Mouse (Mus musculus) CH12.LX (cell line): ENCODE data around the gene Sema7a. TPM values are rescaled to one million over a fixed set of nuclear protein-coding genes. Genes with fewer than 3 reads are reported as not detected.
A peak's percentile ranks its signal among the peaks of the same experiment; 100 is the strongest.

ENCODE experiments used
- DNase-seq: peaks from one replicate; pipeline ENCODE4 v3.0.0-alpha.2; 2013; ENCODE audit errors: extremely low read depth
- H3K27ac ChIP-seq: 2 replicates; pipeline ENCODE4 v1.5.1; 2012; ENCODE audit warnings: low read depth, mild to moderate bottlenecking, control low read depth, moderate library complexity; ENCODE audit not compliant: insufficient read depth
- H3K27me3 ChIP-seq: replicated peaks from 2 replicates; pipeline ENCODE3; 2012; ENCODE audit warnings: inconsistent platforms
- H3K36me3 ChIP-seq, 2 experiments: replicated peaks in 1 of 2; 2 replicates each; pipeline versions ENCODE3 to v1.6.1; 2012; ENCODE audit warnings: inconsistent platforms in 1 of 2, low read length in 1 of 2, mild to moderate bottlenecking in 1 of 2, mixed read lengths in 1 of 2, moderate library complexity in 1 of 2; ENCODE audit not compliant: control insufficient read depth in 1 of 2, insufficient read depth in 1 of 2
- H3K4me1 ChIP-seq, 2 experiments: 2 replicates each; pipeline ENCODE4 v1.6.1; 2012; ENCODE audit warnings: inconsistent platforms in 1 of 2, moderate library complexity in 1 of 2; ENCODE audit not compliant: insufficient read depth in 2 of 2, control insufficient read depth in 1 of 2
- H3K4me2 ChIP-seq: 2 replicates; pipeline ENCODE4 v1.6.1; 2012; ENCODE audit warnings: low read depth, mild to moderate bottlenecking, control low read depth; ENCODE audit not compliant: poor library complexity, insufficient read depth, severe bottlenecking
- H3K4me3 ChIP-seq, 3 experiments: fragments of 150-350 bp in 1 of 3; sonication (generic) in 1 of 3; replicated peaks in 1 of 3; 2 replicates each; pipeline versions ENCODE3 to v1.5.1; 2011 to 2012; ENCODE audit warnings: low read depth in 2 of 3, low read length in 2 of 3, mild to moderate bottlenecking in 2 of 3, moderate library complexity in 2 of 3, control low read depth in 1 of 3, improper control_type of control experiment in 1 of 3, inconsistent platforms in 1 of 3, mixed read lengths in 1 of 3; ENCODE audit not compliant: poor library complexity in 1 of 3
- H3K79me2 ChIP-seq: replicated peaks from 2 replicates; pipeline ENCODE4 v1.6.1; 2012; ENCODE audit warnings: mild to moderate bottlenecking, moderate library complexity; ENCODE audit not compliant: control insufficient read depth, poor library complexity, insufficient read depth, severe bottlenecking; ENCODE audit errors: extremely low read depth
- H3K9ac ChIP-seq: 2 replicates; pipeline ENCODE4 v1.6.1; 2012; ENCODE audit warnings: low read depth, mild to moderate bottlenecking, control low read depth, moderate library complexity; ENCODE audit not compliant: insufficient read depth
- H3K9me3 ChIP-seq: replicated peaks from 2 replicates; pipeline ENCODE3; 2012; ENCODE audit warnings: low read length, inconsistent platforms, mixed read lengths
- BHLHE40 ChIP-seq: IDR thresholded peaks from 2 replicates; pipeline ENCODE4 v1.6.1; 2011; ENCODE audit warnings: mild to moderate bottlenecking, low read depth, low read length, improper control_type of control experiment
- CHD1 ChIP-seq: IDR thresholded peaks from 2 replicates; pipeline ENCODE4 v1.6.1; 2012; ENCODE audit warnings: low read depth, low read length, improper control_type of control experiment, inconsistent platforms
- CHD2 ChIP-seq: IDR thresholded peaks from 2 replicates; pipeline ENCODE4 v1.6.1; 2011; ENCODE audit warnings: low read length, improper control_type of control experiment
- CTCF ChIP-seq, 2 experiments: IDR thresholded peaks in 1 of 2; conservative IDR thresholded peaks in 1 of 2; 2 replicates each; pipeline ENCODE4 v1.5.1; 2011 to 2012; ENCODE audit warnings: low read depth in 2 of 2, low read length in 2 of 2, improper control_type of control experiment in 1 of 2, inconsistent platforms in 1 of 2, mild to moderate bottlenecking in 1 of 2, moderate library complexity in 1 of 2
- E2F4 ChIP-seq: IDR thresholded peaks from 2 replicates; pipeline ENCODE4 v1.6.1; 2011; ENCODE audit warnings: low read depth, low read length, improper control_type of control experiment; ENCODE audit not compliant: insufficient replicate concordance
- ELF1 ChIP-seq: IDR thresholded peaks from 2 replicates; pipeline ENCODE4 v1.6.1; 2014; ENCODE audit warnings: low read depth, mild to moderate bottlenecking, inconsistent platforms, low read length, improper control_type of control experiment
- EP300 ChIP-seq: IDR thresholded peaks from 2 replicates; pipeline ENCODE4 v1.6.1; 2011; ENCODE audit warnings: low read length, improper control_type of control experiment
- ETS1 ChIP-seq: conservative IDR thresholded peaks from 2 replicates; pipeline ENCODE4 v1.6.1; 2012; ENCODE audit warnings: low read depth, mild to moderate bottlenecking, inconsistent platforms, low read length, improper control_type of control experiment, moderate library complexity
- GABPA ChIP-seq: IDR thresholded peaks from 2 replicates; pipeline ENCODE4 v1.6.1; 2012; ENCODE audit warnings: low read depth, low read length, improper control_type of control experiment, inconsistent platforms; ENCODE audit not compliant: insufficient replicate concordance
- HCFC1 ChIP-seq: IDR thresholded peaks from 2 replicates; pipeline ENCODE4 v1.6.1; 2012; ENCODE audit warnings: low read depth, mild to moderate bottlenecking, inconsistent platforms, low read length, improper control_type of control experiment
- IRF4 ChIP-seq: IDR thresholded peaks from 2 replicates; pipeline ENCODE4 v1.6.1; 2014; ENCODE audit warnings: low read depth, mild to moderate bottlenecking, inconsistent platforms, low read length, improper control_type of control experiment
- JUN ChIP-seq: IDR thresholded peaks from 2 replicates; pipeline ENCODE4 v1.6.1; 2011; ENCODE audit warnings: low read depth, mild to moderate bottlenecking, low read length, improper control_type of control experiment, moderate library complexity; ENCODE audit not compliant: insufficient read depth
- KAT2A ChIP-seq: IDR thresholded peaks from 2 replicates; pipeline ENCODE4 v1.6.1; 2012; ENCODE audit warnings: low read length, improper control_type of control experiment, inconsistent platforms; ENCODE audit not compliant: insufficient replicate concordance
- MAFK ChIP-seq: IDR thresholded peaks from 2 replicates; pipeline ENCODE4 v1.6.1; 2011; ENCODE audit warnings: low read length, improper control_type of control experiment; ENCODE audit not compliant: insufficient replicate concordance
- MAX ChIP-seq: IDR thresholded peaks from 2 replicates; pipeline ENCODE4 v1.6.1; 2011; ENCODE audit warnings: low read length, improper control_type of control experiment
- MXI1 ChIP-seq: IDR thresholded peaks from 2 replicates; pipeline ENCODE4 v1.6.1; 2011; ENCODE audit warnings: mild to moderate bottlenecking, low read depth, low read length, improper control_type of control experiment
- MYC ChIP-seq: IDR thresholded peaks from 2 replicates; pipeline ENCODE4 v1.6.1; 2011; ENCODE audit warnings: low read depth, mild to moderate bottlenecking, improper control_type of control experiment, low read length
- NELFE ChIP-seq: IDR thresholded peaks from 2 replicates; pipeline ENCODE4 v1.6.1; 2011; ENCODE audit warnings: low read depth, low read length, improper control_type of control experiment
- NRF1 ChIP-seq: IDR thresholded peaks from 2 replicates; pipeline ENCODE4 v1.6.1; 2014; ENCODE audit warnings: low read depth, mild to moderate bottlenecking, inconsistent platforms, low read length, improper control_type of control experiment, moderate library complexity
- PAX5 ChIP-seq: IDR thresholded peaks from 2 replicates; pipeline ENCODE4 v1.6.1; 2012; ENCODE audit warnings: low read length, inconsistent platforms, mixed read lengths
- POLR2A ChIP-seq: IDR thresholded peaks from 2 replicates; pipeline ENCODE4 v1.6.1; 2011; ENCODE audit warnings: low read depth, mild to moderate bottlenecking, improper control_type of control experiment, low read length
- POLR2AphosphoS2 ChIP-seq: IDR thresholded peaks from 2 replicates; pipeline ENCODE4 v1.6.1; 2011; ENCODE audit warnings: low read depth, low read length, improper control_type of control experiment
- RCOR1 ChIP-seq: conservative IDR thresholded peaks from 2 replicates; pipeline ENCODE4 v1.6.1; 2012; ENCODE audit warnings: low read depth, mild to moderate bottlenecking, inconsistent platforms, low read length, improper control_type of control experiment
- SIN3A ChIP-seq: IDR thresholded peaks from 2 replicates; pipeline ENCODE4 v1.6.1; 2012; ENCODE audit warnings: low read length, improper control_type of control experiment, inconsistent platforms
- TCF12 ChIP-seq: IDR thresholded peaks from 2 replicates; pipeline ENCODE4 v1.6.1; 2014; ENCODE audit warnings: low read depth, mild to moderate bottlenecking, inconsistent platforms, low read length, improper control_type of control experiment
- UBTF ChIP-seq: IDR thresholded peaks from 2 replicates; pipeline ENCODE4 v1.6.1; 2012; ENCODE audit warnings: low read depth, mild to moderate bottlenecking, inconsistent platforms, low read length, improper control_type of control experiment, moderate library complexity
- USF1 ChIP-seq: IDR thresholded peaks from 2 replicates; pipeline ENCODE4 v1.6.1; 2014; ENCODE audit warnings: low read depth, mild to moderate bottlenecking, inconsistent platforms, low read length, improper control_type of control experiment
- USF2 ChIP-seq: conservative IDR thresholded peaks from 2 replicates; pipeline ENCODE4 v1.6.1; 2011; ENCODE audit warnings: low read depth, low read length, improper control_type of control experiment
- ZMIZ1 ChIP-seq: IDR thresholded peaks from 2 replicates; pipeline ENCODE4 v1.6.1; 2012; ENCODE audit warnings: low read depth, mild to moderate bottlenecking, inconsistent platforms, low read length, improper control_type of control experiment
- dilution Hi-C: fragments of 300-500 bp; cut with MboI; formaldehyde crosslinking; loops from 2 replicates; pipeline ENCODE4 v1.14.3; 2020; ENCODE audit warnings: low sequenced_read_pairs; ENCODE audit not compliant: extremely low pct_unique_long_range_greater_than_20kb, extremely low pct_ligation_motif_present
- in situ Hi-C: fragments of 300-500 bp; cut with MboI; formaldehyde crosslinking; loops from 3 replicates; pipeline ENCODE4 v1.14.3; 2019; ENCODE audit warnings: low sequenced_read_pairs, low pct_ligation_motif_present, low pct_unique_long_range_greater_than_20kb, mixed read lengths
- polyA plus RNA-seq: library from polyadenylated mRNA; unstranded; fragments of >175 nt; gene quantifications from 2 replicates; pipeline ENCODE4 v1.2.1, GENCODE M21; 2012; ENCODE audit warnings: low read depth; ENCODE audit not compliant: insufficient read length
- total RNA-seq, 2 experiments: library from RNA; depleted of rRNA; stranded (reverse); fragments of 300-350 nt in 1 of 2; fragments of >200 nt in 1 of 2; gene quantifications; 2 replicates each; pipeline ENCODE4 v1.2.3; 2012 to 2014

Sema7a gene
- total and polyA plus RNA-seq, 3 experiments, result 88.6 to 181 (median 89.4) TPM

GRCm38 (mm10) chr9:57958615-57959014 is 18.7 kb downstream of the Sema7a start:
- no peak for DNase-seq
- Histone ChIP-seq H3K27me3 (no peaks in the 10 kb centered on the region), H3K79me2 (peaks cover 51% of the 10 kb centered on the region), H3K9me3 (no peaks in the 10 kb centered on the region), H3K36me3 (peaks cover 91 to 96% of the 10 kb centered on the region in 2 experiments), H3K4me1 (peaks cover 42 to 94% of the 10 kb centered on the region in 2 experiments), H3K4me2 (no peak overlapping the region), H3K27ac (peak overlapping the region; percentile 8; the same call in 1 of the 2 replicates), H3K4me3 (no peak overlapping the region), H3K9ac (no peak overlapping the region)
- in situ Hi-C loops (no loop called here), dilution Hi-C loops (no loop called here)
- TF ChIP-seq ZMIZ1 (no peak), EP300 (no peak), BHLHE40 (no peak), NRF1 (no peak), PAX5 (no peak), CHD1 (no peak), CTCF (conservative IDR thresholded peaks at IDR 0.05 in 1 of 2, IDR thresholded peaks at IDR 0.05 in 1 of 2; ENCODE audit: low read depth in 2 of 2, low read length in 2 of 2) (no peak), CHD2 (no peak), MAFK (no peak), POLR2AphosphoS2 (peak; percentile 54; the same call in 1 of the 2 replicates), POLR2A (peak; percentile 43; the same call in 1 of the 2 replicates), SIN3A (no peak), IRF4 (no peak), NELFE (no peak), USF2 (no peak), HCFC1 (no peak), UBTF (no peak)

- peaks cover 85 to 91% of the 10 kb centered on the region in 2 experiments for H3K36me3 ChIP-seq
- TF ChIP-seq CTCF (conservative IDR thresholded peaks at IDR 0.05 in 1 of 2, IDR thresholded peaks at IDR 0.05 in 1 of 2; ENCODE audit: low read depth in 2 of 2, low read length in 2 of 2) (no peak), KAT2A (no peak), ELF1 (no peak), JUN (no peak), BHLHE40 (no peak), CHD2 (no peak), MAX (no peak), RCOR1 (no peak), USF2 (no peak), ETS1 (no peak), EP300 (no peak), GABPA (no peak), MXI1 (no peak), MYC (no peak), TCF12 (no peak), NRF1 (no peak), E2F4 (no peak), USF1 (no peak)
- H3K9me3 ChIP-seq, result no peaks in the 10 kb centered on the region
- H3K27me3 ChIP-seq, result no peaks in the 10 kb centered on the region
- H3K4me2 ChIP-seq, result no peak overlapping the region
- no peak overlapping the region for H3K4me3 ChIP-seq
- in situ Hi-C loops, result no loop called here
- DNase-seq, result no peak
- 0 out of 2 replicates have a peak overlapping the region, but pooled peaks have one; percentile 34 for H3K27ac ChIP-seq
- H3K79me2 ChIP-seq, result peaks cover 44% of the 10 kb centered on the region
- H3K9ac ChIP-seq, result no peak overlapping the region
- dilution Hi-C loops, result no loop called here
- peaks cover 42 to 94% of the 10 kb centered on the region in 2 experiments for H3K4me1 ChIP-seq
Measured at GRCm38 (mm10) chr9:57959399-57959798, 19.5 kb downstream of the Sema7a start.
